Mouse (Mus musculus): Measurements from ENCODE around the gene Nprl3. TPM values are rescaled to one million over a fixed set of nuclear protein-coding genes. Genes with fewer than 3 reads are reported as not detected.
A peak's percentile ranks its signal among the peaks of the same experiment; 100 is the strongest.

The Nprl3 gene
- polyA plus RNA-seq, 1 experiment from 2014 or later = 48.4 TPM

- 62% methylated on average over 5 of the region's 5 CpGs for WGBS
- Histone ChIP-seq H3K36me3 (replicated peaks) (peaks cover 16% of the 10 kb centered on the region), H3K4me2 (no peak overlapping the region), H3K27ac (0 out of 2 replicates have a peak overlapping the region, but pooled peaks have one; percentile 25), H3K9ac (no peak overlapping the region), H3K27me3 (replicated peaks) (no peaks in the 10 kb centered on the region), H3K4me1 (peaks cover 26% of the 10 kb centered on the region), H3K9me3 (no peaks in the 10 kb centered on the region), H3K4me3 (no peak overlapping the region)
- ATAC-seq (replicated peaks) = peak; percentile 49; the same call in 1 of the 2 replicates
These were observed 29.2 kb downstream of the Nprl3 start for GRCm38 (mm10) chr11:32238093-32238860.

GRCm38 (mm10) chr11:32237411-32237795, 30.1 kb downstream of the Nprl3 start:
- Histone ChIP-seq H3K4me2 (no peak overlapping the region), H3K27ac (no peak overlapping the region), H3K36me3 (replicated peaks) (peaks cover 16% of the 10 kb centered on the region), H3K4me1 (peaks cover 26% of the 10 kb centered on the region), H3K4me3 (no peak overlapping the region), H3K27me3 (replicated peaks) (no peaks in the 10 kb centered on the region), H3K9me3 (no peaks in the 10 kb centered on the region), H3K9ac (no peak overlapping the region)
- 88% methylated on average over 3 of the region's 3 CpGs for WGBS
- ATAC-seq (replicated peaks) = no peak

GRCm38 (mm10) chr11:32236712-32237410, 30.6 kb downstream of the Nprl3 start:
- no peaks in the 10 kb centered on the region for H3K27me3 ChIP-seq (replicated peaks)
- H3K4me1 ChIP-seq = peaks cover 26% of the 10 kb centered on the region
- no peak overlapping the region for H3K4me3 ChIP-seq
- no peak for ATAC-seq (replicated peaks)
- no peak overlapping the region for H3K9ac ChIP-seq
- H3K4me2 ChIP-seq = no peak overlapping the region
- H3K9me3 ChIP-seq = no peaks in the 10 kb centered on the region
- peaks cover 16% of the 10 kb centered on the region for H3K36me3 ChIP-seq (replicated peaks)
- peak overlapping the region; percentile 60 for H3K27ac ChIP-seq
- 60% methylated on average over 9 of the region's 9 CpGs for WGBS

- Histone ChIP-seq H3K36me3 (replicated peaks) (peaks cover 23% of the 10 kb centered on the region), H3K4me1 (peaks cover 26% of the 10 kb centered on the region), H3K9ac (no peak overlapping the region), H3K27ac (peak overlapping the region; percentile 60), H3K4me2 (no peak overlapping the region), H3K9me3 (no peaks in the 10 kb centered on the region), H3K27me3 (replicated peaks) (no peaks in the 10 kb centered on the region), H3K4me3 (no peak overlapping the region)
- WGBS = 56% methylated on average over 2 of the region's 2 CpGs
- peak; percentile 28; the same call in 1 of the 2 replicates for ATAC-seq (replicated peaks)
These were observed 31.4 kb downstream of the Nprl3 start for GRCm38 (mm10) chr11:32236132-32236531.

GRCm38 (mm10) chr11:32235646-32236045, 31.9 kb downstream of the Nprl3 start:
- Histone ChIP-seq H3K4me1 (peaks cover 26% of the 10 kb centered on the region), H3K9me3 (no peaks in the 10 kb centered on the region), H3K27ac (peak overlapping the region; percentile 60), H3K4me3 (no peak overlapping the region), H3K36me3 (replicated peaks) (peaks cover 26% of the 10 kb centered on the region), H3K9ac (no peak overlapping the region), H3K4me2 (no peak overlapping the region), H3K27me3 (replicated peaks) (no peaks in the 10 kb centered on the region)
- WGBS = 35% methylated on average over 3 of the region's 3 CpGs
- ATAC-seq (replicated peaks) = peak; percentile 53; the same call in 1 of the 2 replicates

GRCm38 (mm10) chr11:32234816-32235485, 32.6 kb downstream of the Nprl3 start:
- Histone ChIP-seq H3K27ac (peak overlapping the region; percentile 60), H3K4me2 (no peak overlapping the region), H3K36me3 (replicated peaks) (peaks cover 26% of the 10 kb centered on the region), H3K27me3 (replicated peaks) (no peaks in the 10 kb centered on the region), H3K9ac (no peak overlapping the region), H3K4me1 (peaks cover 26% of the 10 kb centered on the region), H3K9me3 (no peaks in the 10 kb centered on the region), H3K4me3 (no peak overlapping the region)
- ATAC-seq (replicated peaks) = no peak
- WGBS = 91% methylated on average over 6 of the region's 6 CpGs

- Histone ChIP-seq H3K9me3 (no peaks in the 10 kb centered on the region), H3K9ac (no peak overlapping the region), H3K4me2 (no peak overlapping the region), H3K27ac (no peak overlapping the region), H3K36me3 (replicated peaks) (peaks cover 19% of the 10 kb centered on the region), H3K4me1 (peaks cover 26% of the 10 kb centered on the region), H3K27me3 (replicated peaks) (no peaks in the 10 kb centered on the region), H3K4me3 (no peak overlapping the region)
- WGBS = 88% methylated on average over 3 of the region's 3 CpGs
- no peak for ATAC-seq (replicated peaks)
These were observed 33.6 kb downstream of the Nprl3 start for GRCm38 (mm10) chr11:32233895-32234294.

GRCm38 (mm10) chr11:32232848-32233247, 34.7 kb downstream of the Nprl3 start:
- peaks cover 17% of the 10 kb centered on the region for H3K36me3 ChIP-seq (replicated peaks)
- H3K4me3 ChIP-seq = no peak overlapping the region
- 77% methylated on average over 10 of the region's 10 CpGs for WGBS
- no peak overlapping the region for H3K27ac ChIP-seq
- H3K4me1 ChIP-seq = peaks cover 26% of the 10 kb centered on the region
- H3K9ac ChIP-seq = no peak overlapping the region
- ATAC-seq (replicated peaks) = no peak
- H3K27me3 ChIP-seq (replicated peaks) = no peaks in the 10 kb centered on the region
- H3K4me2 ChIP-seq = no peak overlapping the region
- H3K9me3 ChIP-seq = no peaks in the 10 kb centered on the region

- 90% methylated on average over 2 of the region's 2 CpGs for WGBS
- Histone ChIP-seq H3K4me2 (no peak overlapping the region), H3K36me3 (replicated peaks) (peaks cover 17% of the 10 kb centered on the region), H3K4me3 (no peak overlapping the region), H3K9me3 (no peaks in the 10 kb centered on the region), H3K27ac (no peak overlapping the region), H3K9ac (no peak overlapping the region), H3K4me1 (peaks cover 27% of the 10 kb centered on the region), H3K27me3 (replicated peaks) (no peaks in the 10 kb centered on the region)
- no peak for ATAC-seq (replicated peaks)
These were observed 36.4 kb downstream of the Nprl3 start for GRCm38 (mm10) chr11:32231125-32231524.

- H3K9me3 ChIP-seq = no peaks in the 10 kb centered on the region
- no peak for ATAC-seq (replicated peaks)
- H3K36me3 ChIP-seq (replicated peaks) = peaks cover 17% of the 10 kb centered on the region
- H3K4me1 ChIP-seq = peaks cover 18% of the 10 kb centered on the region
- WGBS = 83% methylated on average over 4 of the region's 4 CpGs
- no peak overlapping the region for H3K4me2 ChIP-seq
- no peak overlapping the region for H3K4me3 ChIP-seq
- no peak overlapping the region for H3K9ac ChIP-seq
- no peaks in the 10 kb centered on the region for H3K27me3 ChIP-seq (replicated peaks)
- no peak overlapping the region for H3K27ac ChIP-seq
These were observed 37.3 kb downstream of the Nprl3 start for GRCm38 (mm10) chr11:32230220-32230619.

GRCm38 (mm10) chr11:32228292-32228845, 39.1 kb downstream of the Nprl3 start:
- Histone ChIP-seq H3K4me3 (no peak overlapping the region), H3K4me2 (no peak overlapping the region), H3K36me3 (replicated peaks) (peaks cover 10% of the 10 kb centered on the region), H3K27ac (no peak overlapping the region), H3K9ac (no peak overlapping the region), H3K9me3 (no peaks in the 10 kb centered on the region), H3K27me3 (replicated peaks) (peaks cover 9% of the 10 kb centered on the region), H3K4me1 (peaks cover 18% of the 10 kb centered on the region)
- WGBS = 93% methylated on average over 3 of the region's 3 CpGs
- no peak for ATAC-seq (replicated peaks)

- Histone ChIP-seq H3K9ac (no peak overlapping the region), H3K27me3 (replicated peaks) (peaks cover 17% of the 10 kb centered on the region), H3K36me3 (replicated peaks) (peaks cover 10% of the 10 kb centered on the region), H3K4me1 (peaks cover 25% of the 10 kb centered on the region), H3K4me2 (peak overlapping the region; percentile 58), H3K9me3 (no peaks in the 10 kb centered on the region), H3K27ac (no peak overlapping the region), H3K4me3 (0 out of 2 replicates have a peak overlapping the region, but pooled peaks have one; percentile 62)
- WGBS = 87% methylated on average over 9 of the region's 9 CpGs
- no peak for ATAC-seq (replicated peaks)
These were observed 40.0 kb downstream of the Nprl3 start for GRCm38 (mm10) chr11:32227555-32227954.

Measured in midbrain, embryonic 15.5 days (tissue).